ENCODE assay signal across 25 mouse cellular contexts in genomic region chr14:60392202-60392601, GRCm38 (mm10). TPM values are rescaled to one million over a fixed set of nuclear protein-coding genes. Genes with fewer than 3 reads are reported as not detected.
DNase-seq lines count a peak whose midpoint lies in the region; ATAC-seq lines count a peak whose summit lies in the region.
"Had no signal": no experiment of that assay in that cellular context is flagged by ENCODE, and none has a peak within 500 bp of the region (broad histone marks: within the 10 kb centered on the region; RNA-seq: fewer than 3 reads in every experiment).

No protein-coding gene starts in this region.

- H3K27me3 ChIP-seq in forebrain, embryonic 12.5 days: no peaks in the 10 kb centered on the region
- no peaks in the 10 kb centered on the region for H3K27me3 ChIP-seq in forebrain, embryonic 13.5 days
- no peaks in the 10 kb centered on the region for H3K27me3 ChIP-seq in hindbrain, embryonic 11.5 days (ENCODE audit: control insufficient read depth, insufficient read depth, low read length)
- H3K27me3 ChIP-seq in hindbrain, embryonic 16.5 days (replicated peaks; ENCODE audit: control insufficient read depth, insufficient read depth, low read length): no peaks in the 10 kb centered on the region
- H3K27me3 ChIP-seq in midbrain, embryonic 13.5 days: no peaks in the 10 kb centered on the region
- H3K27me3 ChIP-seq in midbrain, embryonic 11.5 days (ENCODE audit: control insufficient read depth, insufficient read depth, low read length): no peaks in the 10 kb centered on the region
- no peaks in the 10 kb centered on the region for H3K27me3 ChIP-seq in hindbrain, embryonic 13.5 days
- H3K27me3 ChIP-seq: CH12.LX; embryonic facial prominence, embryonic 12.5 days; embryonic facial prominence, embryonic 15.5 days; intestine, embryonic 15.5 days; Patski had no signal

- DNase-seq in hindbrain, embryonic 11.5 days (ENCODE audit: low spot score): no peak
- no peak for DNase-seq in midbrain, embryonic 11.5 days (ENCODE audit: low spot score, missing footprints)
- DNase-seq: adrenal gland, postnatal 10 days; adrenal gland, postnatal 36 days; B cell, adult 2 months; cerebellum, adult 18-20 months; cerebellum, adult 9-10 months; cerebellum, postnatal 14 days; gastrocnemius, adult 2 months; gastrocnemius, postnatal 14 days; heart, adult 11 months; kidney, adult 11 months had no signal

- H3K27ac ChIP-seq in forebrain, embryonic 12.5 days: no peak overlapping the region
- no peak overlapping the region for H3K27ac ChIP-seq in forebrain, embryonic 13.5 days
- H3K27ac ChIP-seq in hindbrain, embryonic 11.5 days (ENCODE audit: low read depth, low read length): no peak overlapping the region
- H3K27ac ChIP-seq in hindbrain, embryonic 16.5 days (ENCODE audit: low read depth, low read length): no peak overlapping the region
- 0 out of 2 replicates have a peak overlapping the region, but pooled peaks have one; percentile 0 for H3K27ac ChIP-seq in midbrain, embryonic 13.5 days
- no peak overlapping the region for H3K27ac ChIP-seq in midbrain, embryonic 11.5 days (ENCODE audit: low read depth, low read length)
- 0 out of 2 replicates have a peak overlapping the region, but pooled peaks have one; percentile 30 for H3K27ac ChIP-seq in hindbrain, embryonic 13.5 days
- H3K27ac ChIP-seq: embryonic facial prominence, embryonic 12.5 days; embryonic facial prominence, embryonic 15.5 days; gastrocnemius, adult 2 months; intestine, embryonic 15.5 days had no signal

- H3K4me2 ChIP-seq in forebrain, embryonic 12.5 days: no peak overlapping the region
- H3K4me2 ChIP-seq in forebrain, embryonic 13.5 days: no peak overlapping the region
- H3K4me2 ChIP-seq in hindbrain, embryonic 11.5 days (replicated peaks; ENCODE audit: low read depth, low read length): no peak overlapping the region
- no peak overlapping the region for H3K4me2 ChIP-seq in hindbrain, embryonic 16.5 days (ENCODE audit: low read length)
- H3K4me2 ChIP-seq in midbrain, embryonic 13.5 days (replicated peaks): no peak overlapping the region
- H3K4me2 ChIP-seq in midbrain, embryonic 11.5 days: no peak overlapping the region
- no peak overlapping the region for H3K4me2 ChIP-seq in hindbrain, embryonic 13.5 days
- H3K4me2 ChIP-seq: embryonic facial prominence, embryonic 12.5 days; embryonic facial prominence, embryonic 15.5 days; heart, embryonic 11.5 days; intestine, embryonic 15.5 days had no signal

- no peaks in the 10 kb centered on the region for H3K36me3 ChIP-seq in forebrain, embryonic 12.5 days (replicated peaks)
- H3K36me3 ChIP-seq in forebrain, embryonic 13.5 days (ENCODE audit: poor library complexity, severe bottlenecking): peaks cover 8% of the 10 kb centered on the region; the same call in 1 of the 2 replicates
- H3K36me3 ChIP-seq in hindbrain, embryonic 11.5 days (ENCODE audit: control insufficient read depth, insufficient read depth, low read length): no peaks in the 10 kb centered on the region
- H3K36me3 ChIP-seq in hindbrain, embryonic 16.5 days (ENCODE audit: control insufficient read depth, insufficient read depth, low read length): no peaks in the 10 kb centered on the region
- H3K36me3 ChIP-seq in midbrain, embryonic 13.5 days: peaks cover 7% of the 10 kb centered on the region; the same call in 1 of the 2 replicates
- H3K36me3 ChIP-seq in midbrain, embryonic 11.5 days (ENCODE audit: control insufficient read depth, insufficient read depth, low read length): no peaks in the 10 kb centered on the region
- no peaks in the 10 kb centered on the region for H3K36me3 ChIP-seq in hindbrain, embryonic 13.5 days
- H3K36me3 ChIP-seq: embryonic facial prominence, embryonic 12.5 days; embryonic facial prominence, embryonic 15.5 days; G1E; intestine, embryonic 15.5 days had no signal

- H3K9ac ChIP-seq in forebrain, embryonic 12.5 days: no peak overlapping the region
- no peak overlapping the region for H3K9ac ChIP-seq in forebrain, embryonic 13.5 days
- H3K9ac ChIP-seq in hindbrain, embryonic 11.5 days (ENCODE audit: low read depth, low read length): no peak overlapping the region
- H3K9ac ChIP-seq in hindbrain, embryonic 16.5 days (ENCODE audit: low read depth, low read length): no peak overlapping the region
- H3K9ac ChIP-seq in midbrain, embryonic 13.5 days (replicated peaks): no peak overlapping the region
- no peak overlapping the region for H3K9ac ChIP-seq in midbrain, embryonic 11.5 days (ENCODE audit: low read length)
- H3K9ac ChIP-seq in hindbrain, embryonic 13.5 days: no peak overlapping the region; the same call in 1 of the 2 replicates
- H3K9ac ChIP-seq: embryonic facial prominence, embryonic 12.5 days; embryonic facial prominence, embryonic 15.5 days; intestine, embryonic 15.5 days had no signal

- peaks cover 9% of the 10 kb centered on the region for H3K4me1 ChIP-seq in forebrain, embryonic 12.5 days
- H3K4me1 ChIP-seq in forebrain, embryonic 13.5 days: peaks cover 17% of the 10 kb centered on the region
- H3K4me1 ChIP-seq in hindbrain, embryonic 11.5 days (replicated peaks; ENCODE audit: control insufficient read depth, insufficient read depth, low read length): no peaks in the 10 kb centered on the region
- peaks cover 3% of the 10 kb centered on the region for H3K4me1 ChIP-seq in hindbrain, embryonic 16.5 days (ENCODE audit: control insufficient read depth, insufficient read depth, low read depth, low read length)
- H3K4me1 ChIP-seq in midbrain, embryonic 13.5 days (replicated peaks): peaks cover 4% of the 10 kb centered on the region
- H3K4me1 ChIP-seq in midbrain, embryonic 11.5 days (ENCODE audit: control insufficient read depth, insufficient read depth, low read length): no peaks in the 10 kb centered on the region
- H3K4me1 ChIP-seq in hindbrain, embryonic 13.5 days (replicated peaks): peaks cover 17% of the 10 kb centered on the region
- H3K4me1 ChIP-seq: embryonic facial prominence, embryonic 12.5 days; embryonic facial prominence, embryonic 15.5 days; intestine, embryonic 15.5 days had no signal

- no peaks in the 10 kb centered on the region for H3K9me3 ChIP-seq in forebrain, embryonic 12.5 days
- no peaks in the 10 kb centered on the region for H3K9me3 ChIP-seq in forebrain, embryonic 13.5 days (replicated peaks)
- no peaks in the 10 kb centered on the region for H3K9me3 ChIP-seq in hindbrain, embryonic 11.5 days (ENCODE audit: control insufficient read depth, low read length)
- H3K9me3 ChIP-seq in hindbrain, embryonic 16.5 days (ENCODE audit: control insufficient read depth, low read length): no peaks in the 10 kb centered on the region
- no peaks in the 10 kb centered on the region for H3K9me3 ChIP-seq in midbrain, embryonic 13.5 days
- no peaks in the 10 kb centered on the region for H3K9me3 ChIP-seq in midbrain, embryonic 11.5 days (ENCODE audit: control insufficient read depth, low read length)
- H3K9me3 ChIP-seq in hindbrain, embryonic 13.5 days: no peaks in the 10 kb centered on the region
- H3K9me3 ChIP-seq: embryonic facial prominence, embryonic 12.5 days; embryonic facial prominence, embryonic 15.5 days; G1E; intestine, embryonic 15.5 days had no signal

- peak; percentile 33; the same call in 1 of the 2 replicates for ATAC-seq in forebrain, embryonic 12.5 days (ENCODE audit: low FRiP score)
- ATAC-seq in forebrain, embryonic 13.5 days: no peak
- peak; percentile 57 for ATAC-seq in hindbrain, embryonic 11.5 days (ENCODE audit: low FRiP score)
- ATAC-seq in hindbrain, embryonic 16.5 days: no peak
- ATAC-seq in midbrain, embryonic 13.5 days: no peak
- no peak for ATAC-seq in midbrain, embryonic 11.5 days (ENCODE audit: low FRiP score)
- ATAC-seq in hindbrain, embryonic 13.5 days (ENCODE audit: low FRiP score): no peak
- ATAC-seq: forebrain, embryonic 16.5 days; intestine, embryonic 15.5 days; Patski had no signal

- WGBS in forebrain, embryonic 12.5 days: 69% methylated on average over 2 of the region's 2 CpGs
- WGBS in forebrain, embryonic 13.5 days: 77% methylated on average over 2 of the region's 2 CpGs
- WGBS in hindbrain, embryonic 11.5 days: 63% methylated on average over 2 of the region's 2 CpGs
- 52% methylated on average over 2 of the region's 2 CpGs for WGBS in hindbrain, embryonic 16.5 days
- 63% methylated on average over 2 of the region's 2 CpGs for WGBS in midbrain, embryonic 13.5 days
- WGBS in midbrain, embryonic 11.5 days: 78% methylated on average over 2 of the region's 2 CpGs
- WGBS in hindbrain, embryonic 13.5 days: 37% methylated on average over 2 of the region's 2 CpGs

- no peak overlapping the region for H3K4me3 ChIP-seq in forebrain, embryonic 12.5 days (replicated peaks)
- no peak overlapping the region for H3K4me3 ChIP-seq in forebrain, embryonic 13.5 days
- H3K4me3 ChIP-seq in hindbrain, embryonic 11.5 days (ENCODE audit: low read depth, low read length): no peak overlapping the region
- H3K4me3 ChIP-seq in hindbrain, embryonic 16.5 days (ENCODE audit: low read length): no peak overlapping the region
- H3K4me3 ChIP-seq in midbrain, embryonic 13.5 days (replicated peaks): no peak overlapping the region
- no peak overlapping the region for H3K4me3 ChIP-seq in midbrain, embryonic 11.5 days (ENCODE audit: low read depth, low read length)
- no peak overlapping the region for H3K4me3 ChIP-seq in hindbrain, embryonic 13.5 days
- H3K4me3 ChIP-seq: embryonic facial prominence, embryonic 12.5 days; embryonic facial prominence, embryonic 15.5 days; gastrocnemius, adult 2 months; intestine, embryonic 15.5 days had no signal

RNA-seq across cellular contexts. Expression of gene Amer2, which starts 19.1 kb away (rescaled TPM):
- polyA plus RNA-seq in forebrain, embryonic 12.5 days (2016; fragmentation: Nextera tagmentation; extraction: Ambion mirVana): 37.5 and 38.6 TPM in 2 replicates
- 24.4 and 31.0 TPM in 2 replicates for polyA plus RNA-seq in forebrain, embryonic 13.5 days (2015; fragmentation: Nextera tagmentation; extraction: Ambion mirVana)
- 12.0 and 12.6 TPM in 2 replicates for polyA plus RNA-seq in hindbrain, embryonic 11.5 days (2014; fragmentation: Nextera tagmentation; extraction: Ambion mirVana)
- polyA plus RNA-seq in hindbrain, embryonic 16.5 days (2015; fragmentation: Nextera tagmentation; extraction: Ambion mirVana): 19.3 and 21.2 TPM in 2 replicates
- polyA plus RNA-seq in midbrain, embryonic 13.5 days (2015; fragmentation: Nextera tagmentation; extraction: Ambion mirVana): 27.2 and 30.8 TPM in 2 replicates
- polyA plus RNA-seq in midbrain, embryonic 11.5 days (2014; fragmentation: Nextera tagmentation; extraction: Ambion mirVana): 11.2 and 12.5 TPM in 2 replicates
- polyA plus RNA-seq in hindbrain, embryonic 13.5 days (2015; fragmentation: Nextera tagmentation; extraction: Ambion mirVana): 22.6 and 24.5 TPM in 2 replicates
- polyA plus RNA-seq: G1E had no signal

Comparison
In these comparisons a context has a peak if more than half of its experiments do, and no peak if none do; other contexts are left out.
1. ATAC-seq: peak in forebrain, embryonic 12.5 days (single experiment) and hindbrain, embryonic 11.5 days (single experiment); none in forebrain, embryonic 13.5 days (single experiment), hindbrain, embryonic 16.5 days (single experiment), midbrain, embryonic 13.5 days (single experiment), midbrain, embryonic 11.5 days (single experiment) and hindbrain, embryonic 13.5 days (single experiment).
2. H3K27ac ChIP-seq: peak in midbrain, embryonic 13.5 days (single experiment) and hindbrain, embryonic 13.5 days (single experiment); none in forebrain, embryonic 12.5 days (single experiment), forebrain, embryonic 13.5 days (single experiment), hindbrain, embryonic 11.5 days (single experiment), hindbrain, embryonic 16.5 days (single experiment) and midbrain, embryonic 11.5 days (single experiment).